Mouse (Mus musculus) hindbrain, embryonic 14.5 days (tissue): ENCODE measurements at regions not wholly inside any gene's neighbourhood (a gene's known extent, or its start where the extent isn't known, plus 50 kb on each side); places are given as distances from the start of the nearest gene placed in this dataset.

ENCODE experiments used
- ATAC-seq: fragments of 200-750 bp; cut with Nextera tagmentation; 2 replicates; pipeline ENCODE4 v1.8.0; 2017; ENCODE audit warnings: moderate number of reproducible peaks, mild to moderate bottlenecking, moderate TSS enrichment, moderate library complexity; ENCODE audit not compliant: low FRiP score
- DNase-seq: peaks from one replicate; pipeline ENCODE4 v3.0.0-alpha.2; 2015; ENCODE audit warnings: low spot score
- H3K27ac ChIP-seq: fragments of 300-500 bp; sonication (generic); 2 replicates; pipeline ENCODE4 v1.5.1; 2014; ENCODE audit warnings: mild to moderate bottlenecking, moderate library complexity
- H3K27me3 ChIP-seq: fragments of 300-500 bp; sonication (generic); 2 replicates; pipeline ENCODE4 v1.6.1; 2014; ENCODE audit warnings: mild to moderate bottlenecking, low read length, mixed read lengths; ENCODE audit not compliant: control insufficient read depth, insufficient read depth
- H3K36me3 ChIP-seq: fragments of 300-500 bp; sonication (generic); replicated peaks from 2 replicates; pipeline ENCODE4 v1.6.1; 2014; ENCODE audit not compliant: control insufficient read depth, insufficient read depth
- H3K4me1 ChIP-seq: fragments of 300-500 bp; sonication (generic); replicated peaks from 2 replicates; pipeline ENCODE4 v1.6.1; 2014; ENCODE audit warnings: antibody characterized with exemption, low read length, mixed read lengths; ENCODE audit not compliant: control insufficient read depth, insufficient read depth
- H3K4me2 ChIP-seq: fragments of 300-500 bp; sonication (generic); replicated peaks from 2 replicates; pipeline ENCODE4 v1.6.1; 2014; ENCODE audit warnings: mild to moderate bottlenecking, moderate library complexity
- H3K4me3 ChIP-seq: fragments of 300-500 bp; sonication (generic); replicated peaks from 2 replicates; pipeline ENCODE4 v1.5.1; 2014; ENCODE audit warnings: mild to moderate bottlenecking, low read length
- H3K9ac ChIP-seq: fragments of 300-500 bp; sonication (generic); 2 replicates; pipeline ENCODE4 v1.6.1; 2014
- H3K9me3 ChIP-seq: fragments of 300-500 bp; sonication (generic); 2 replicates; pipeline ENCODE4 v1.6.1; 2016; ENCODE audit warnings: low read length; ENCODE audit not compliant: control insufficient read depth
- WGBS: fragments of 180-500 bp; shearing (Covaris S2); extraction: QIAGEN DNeasy Blood & Tissue Kit; methylation state at CpG from one replicate; pipeline ENCODE4 v1.1.7; 2014; 5-methylcytosine and 5-hydroxymethylcytosine counted together

DNA sequence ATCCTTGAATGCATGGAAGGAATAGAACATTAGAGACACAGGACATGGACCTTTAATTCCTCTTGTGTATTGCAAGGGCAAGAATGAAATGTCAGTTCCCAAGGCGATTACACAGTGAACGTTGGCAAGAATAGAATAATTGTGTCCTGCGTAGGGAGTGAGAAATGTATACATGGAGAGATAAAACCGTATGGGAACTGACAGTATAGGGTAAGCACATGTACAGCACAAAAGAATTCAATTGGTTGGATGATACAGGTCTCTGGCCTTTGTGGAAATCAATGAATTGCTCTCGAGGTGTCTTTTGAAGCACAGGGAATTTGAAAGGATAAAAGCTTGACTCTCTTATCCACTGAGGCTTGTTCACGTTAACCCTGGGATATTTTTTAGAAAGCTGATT, 415.4 kb upstream of the Dph6 start:
- H3K9me3 ChIP-seq, result no peaks in the 10 kb centered on the region
- no peaks in the 10 kb centered on the region for H3K36me3 ChIP-seq
- no peak overlapping the region for H3K4me2 ChIP-seq
- no peak overlapping the region for H3K4me3 ChIP-seq
- DNase-seq (no peak), ATAC-seq (no peak)
- WGBS, result 51% methylated on average over 6 of the region's 6 CpGs
- no peaks in the 10 kb centered on the region for H3K27me3 ChIP-seq
- no peak overlapping the region for H3K9ac ChIP-seq
- no peak overlapping the region for H3K27ac ChIP-seq
- 0 out of 2 replicates have a peak, but pooled peaks cover 4% of the 10 kb centered on the region for H3K4me1 ChIP-seq

DNA sequence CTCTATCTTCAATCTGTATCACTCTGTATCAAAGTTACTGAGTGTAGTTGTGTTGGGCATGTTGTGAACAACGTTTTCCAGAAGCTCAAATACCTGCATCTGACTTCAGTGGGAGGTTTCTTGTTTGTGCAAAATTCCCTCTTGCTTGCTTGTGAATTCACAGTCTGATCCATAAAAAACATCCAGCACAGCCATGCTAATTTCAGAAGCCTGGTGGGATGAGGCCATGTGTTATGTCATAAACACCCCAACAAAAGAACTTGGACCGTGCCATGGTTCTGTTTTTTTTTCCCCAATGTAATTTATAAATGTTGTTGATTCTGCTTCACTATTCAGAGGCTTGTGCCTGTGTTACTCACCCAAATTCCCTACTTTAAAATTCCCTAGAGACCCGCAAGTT, 415.9 kb upstream of the Dph6 start:
- 0 out of 2 replicates have a peak, but pooled peaks cover 4% of the 10 kb centered on the region for H3K4me1 ChIP-seq
- no peaks in the 10 kb centered on the region for H3K36me3 ChIP-seq
- H3K4me3 ChIP-seq, result no peak overlapping the region
- ATAC-seq (no peak), DNase-seq (no peak)
- H3K27me3 ChIP-seq, result no peaks in the 10 kb centered on the region
- H3K27ac ChIP-seq, result no peak overlapping the region
- H3K9ac ChIP-seq, result no peak overlapping the region
- WGBS, result 74% methylated on average over 3 of the region's 3 CpGs
- H3K9me3 ChIP-seq, result no peaks in the 10 kb centered on the region
- H3K4me2 ChIP-seq, result no peak overlapping the region

DNA sequence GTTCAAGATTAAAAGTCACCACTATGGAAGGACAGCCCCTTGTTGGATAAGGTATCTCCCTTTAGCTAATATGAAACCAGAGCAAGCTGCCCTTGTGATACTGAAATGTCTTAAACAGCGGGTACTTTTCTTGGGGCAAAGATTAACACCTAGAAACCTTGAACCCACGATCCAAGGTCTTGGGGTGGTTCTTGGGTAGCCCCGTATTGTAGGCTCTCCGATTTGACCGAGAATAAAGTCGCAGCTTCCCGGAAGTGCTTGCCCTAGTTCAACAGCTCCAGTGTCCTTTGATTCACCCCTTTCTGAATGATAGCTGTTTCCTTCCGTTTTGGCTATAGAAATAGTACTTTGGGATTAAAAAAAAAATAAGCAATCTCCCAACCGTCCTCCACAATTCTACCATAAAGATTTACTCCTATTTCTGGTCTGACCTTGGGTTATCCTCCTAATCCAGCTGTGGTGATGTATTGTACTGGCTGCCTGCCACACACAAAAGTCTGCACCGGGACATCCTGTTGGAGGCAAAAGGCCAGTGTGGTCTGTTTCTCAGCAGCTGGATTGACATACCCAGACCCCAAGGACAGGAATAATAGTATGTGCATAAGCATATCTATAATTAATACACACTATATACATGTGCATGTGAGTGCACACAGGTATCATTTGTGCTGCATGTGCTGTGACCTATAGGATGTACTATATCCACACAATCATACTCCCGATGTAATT, 427.0 kb upstream of the Dph6 start:
- H3K9ac ChIP-seq, result no peak overlapping the region
- H3K4me1 ChIP-seq, result no peaks in the 10 kb centered on the region
- DNase-seq (no peak), ATAC-seq (no peak)
- H3K9me3 ChIP-seq, result no peaks in the 10 kb centered on the region
- no peak overlapping the region for H3K27ac ChIP-seq
- no peak overlapping the region for H3K4me3 ChIP-seq
- H3K36me3 ChIP-seq, result no peaks in the 10 kb centered on the region
- no peaks in the 10 kb centered on the region for H3K27me3 ChIP-seq
- no peak overlapping the region for H3K4me2 ChIP-seq
- 84% methylated on average over 11 of the region's 11 CpGs for WGBS

DNA sequence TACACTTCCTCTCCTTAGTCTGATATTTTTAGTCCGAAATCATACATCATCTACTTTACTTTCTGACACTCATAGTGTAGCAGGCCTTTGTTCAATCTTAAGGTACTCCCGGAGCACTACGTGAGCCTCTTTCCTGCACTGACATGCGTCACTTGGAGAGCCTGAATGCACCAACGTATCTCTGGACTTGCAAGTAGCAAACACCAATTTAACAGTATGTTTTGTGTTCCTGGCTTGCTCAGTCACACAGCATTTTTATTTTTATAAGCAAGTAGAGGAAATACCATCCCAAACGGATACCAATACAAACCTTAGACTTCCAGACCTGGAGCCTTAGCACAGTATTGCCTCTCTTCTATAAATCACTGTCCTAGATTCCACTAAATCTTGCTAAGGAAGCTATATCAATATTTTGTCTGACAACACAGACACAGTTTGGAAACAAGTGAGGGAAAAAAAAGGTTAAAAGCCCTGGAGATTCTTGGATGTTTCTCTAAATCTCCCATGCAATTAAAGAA, 427.6 kb upstream of the Dph6 start:
- WGBS, result 77% methylated on average over 6 of the region's 6 CpGs
- no peaks in the 10 kb centered on the region for H3K4me1 ChIP-seq
- H3K27me3 ChIP-seq, result no peaks in the 10 kb centered on the region
- H3K9me3 ChIP-seq, result no peaks in the 10 kb centered on the region
- no peak for ATAC-seq
- no peaks in the 10 kb centered on the region for H3K36me3 ChIP-seq
- H3K4me3 ChIP-seq, result no peak overlapping the region
- no peak overlapping the region for H3K9ac ChIP-seq
- H3K4me2 ChIP-seq, result no peak overlapping the region
- no peak for DNase-seq
- H3K27ac ChIP-seq, result no peak overlapping the region

DNA sequence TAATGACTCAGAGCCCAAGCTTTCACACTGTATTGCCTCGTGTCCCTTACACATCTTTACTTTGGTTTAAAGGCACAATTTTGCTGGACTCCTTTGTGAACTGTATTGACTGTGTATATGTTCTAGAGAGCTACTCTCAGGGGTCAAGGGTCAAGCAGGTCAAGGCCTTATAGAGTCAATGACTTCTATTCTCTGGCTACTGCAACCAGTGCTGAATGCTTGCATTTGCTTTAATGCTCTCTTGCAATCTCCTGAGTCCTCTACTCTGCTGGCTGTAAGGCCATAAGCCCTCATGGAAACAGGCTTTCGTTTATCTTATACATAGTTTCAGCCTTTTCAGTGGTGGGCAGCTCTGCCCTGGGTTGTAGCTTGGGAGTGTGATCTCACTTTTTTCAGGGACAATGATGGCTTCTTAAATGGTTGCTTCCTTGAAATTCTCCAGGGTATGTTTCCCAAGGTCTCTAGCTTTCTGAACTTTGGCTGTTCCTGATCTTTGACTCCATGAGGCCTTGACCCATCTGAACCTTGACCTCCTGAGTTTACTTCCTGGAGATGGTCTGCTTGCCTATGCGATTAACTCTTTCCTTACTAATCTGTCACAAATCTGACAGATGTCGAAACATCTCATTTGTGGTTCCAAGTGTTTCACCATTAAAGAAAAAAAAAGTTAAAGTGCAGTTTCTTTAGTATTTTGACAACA, 433.8 kb upstream of the Dph6 start:
- Histone ChIP-seq H3K9ac (no peak overlapping the region), H3K4me2 (no peak overlapping the region), H3K27me3 (no peaks in the 10 kb centered on the region), H3K4me1 (no peaks in the 10 kb centered on the region), H3K36me3 (no peaks in the 10 kb centered on the region), H3K27ac (no peak overlapping the region), H3K9me3 (no peaks in the 10 kb centered on the region), H3K4me3 (no peak overlapping the region)
- WGBS, result 71% methylated on average over 4 of the region's 4 CpGs
- DNase-seq (no peak), ATAC-seq (no peak)

DNA sequence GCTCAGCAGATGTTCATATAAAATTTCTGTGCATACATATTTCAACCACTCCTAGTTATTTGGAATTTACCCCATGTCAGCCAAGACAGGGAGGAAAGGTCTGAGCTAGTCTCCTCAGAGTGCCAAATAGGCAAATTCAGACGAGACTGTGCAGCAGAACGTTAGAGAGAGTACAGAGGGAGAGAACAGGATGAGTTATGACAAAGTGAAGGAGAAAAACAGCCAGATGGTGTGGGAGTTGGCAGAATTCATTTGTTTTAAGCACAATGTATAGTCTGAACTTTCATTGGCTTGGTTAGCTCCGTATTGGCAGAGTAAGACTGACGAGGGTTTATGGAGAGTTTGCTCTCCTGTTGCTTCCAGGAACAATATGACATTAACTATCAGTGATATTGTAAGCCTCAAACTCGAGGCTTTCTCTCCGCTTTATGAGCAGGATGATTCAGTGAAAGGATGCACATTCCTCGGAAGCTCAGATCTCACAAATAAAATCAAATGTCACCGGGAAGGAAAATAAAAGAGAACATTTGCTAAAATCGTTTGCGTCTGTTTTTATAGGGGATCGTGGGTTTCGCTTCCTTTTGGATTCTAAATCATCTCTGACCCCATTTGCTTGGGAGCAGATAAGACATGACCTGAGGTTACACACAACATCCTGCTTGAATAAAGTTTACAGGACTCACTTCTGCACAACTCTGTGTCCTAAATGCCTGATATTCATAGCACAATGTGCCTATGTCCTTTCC, 435.8 kb upstream of the Dph6 start:
- no peak overlapping the region for H3K27ac ChIP-seq
- 72% methylated on average over 12 of the region's 12 CpGs for WGBS

DNA sequence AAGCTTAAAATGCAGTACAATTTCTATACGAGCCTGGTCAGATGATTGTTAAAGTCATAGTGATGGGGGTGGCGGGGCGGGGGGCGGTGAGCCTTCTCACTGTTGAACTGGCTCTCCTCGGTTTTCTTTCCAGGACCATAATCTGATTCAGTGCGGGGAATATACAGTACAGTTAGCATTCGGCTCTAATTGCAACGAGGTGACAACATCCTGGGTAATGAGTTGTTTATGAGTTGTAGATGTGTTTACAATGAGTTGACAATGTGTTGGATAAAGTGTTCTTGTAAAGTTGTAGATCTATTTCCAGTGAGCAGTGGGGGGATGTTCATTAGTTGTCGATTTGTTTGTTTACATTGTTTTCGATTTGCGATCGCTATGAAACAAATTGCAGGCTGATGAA, 440.6 kb upstream of the Dph6 start:
- no peaks in the 10 kb centered on the region for H3K9me3 ChIP-seq
- no peaks in the 10 kb centered on the region for H3K36me3 ChIP-seq
- H3K27ac ChIP-seq, result no peak overlapping the region
- H3K4me3 ChIP-seq, result no peak overlapping the region
- 87% methylated on average over 12 of the region's 12 CpGs for WGBS
- H3K4me2 ChIP-seq, result no peak overlapping the region
- no peaks in the 10 kb centered on the region for H3K4me1 ChIP-seq
- no peak for DNase-seq
- no peak overlapping the region for H3K9ac ChIP-seq
- H3K27me3 ChIP-seq, result no peaks in the 10 kb centered on the region
- no peak for ATAC-seq

More for the DNA sequence above, 435.8 kb upstream of the Dph6 start:
- H3K9ac ChIP-seq, result no peak overlapping the region
- no peaks in the 10 kb centered on the region for H3K36me3 ChIP-seq
- H3K4me3 ChIP-seq, result no peak overlapping the region
- H3K9me3 ChIP-seq, result no peaks in the 10 kb centered on the region
- ATAC-seq (no peak), DNase-seq (no peak)
- H3K4me1 ChIP-seq, result no peaks in the 10 kb centered on the region
- no peak overlapping the region for H3K4me2 ChIP-seq
- H3K27me3 ChIP-seq, result no peaks in the 10 kb centered on the region

DNA sequence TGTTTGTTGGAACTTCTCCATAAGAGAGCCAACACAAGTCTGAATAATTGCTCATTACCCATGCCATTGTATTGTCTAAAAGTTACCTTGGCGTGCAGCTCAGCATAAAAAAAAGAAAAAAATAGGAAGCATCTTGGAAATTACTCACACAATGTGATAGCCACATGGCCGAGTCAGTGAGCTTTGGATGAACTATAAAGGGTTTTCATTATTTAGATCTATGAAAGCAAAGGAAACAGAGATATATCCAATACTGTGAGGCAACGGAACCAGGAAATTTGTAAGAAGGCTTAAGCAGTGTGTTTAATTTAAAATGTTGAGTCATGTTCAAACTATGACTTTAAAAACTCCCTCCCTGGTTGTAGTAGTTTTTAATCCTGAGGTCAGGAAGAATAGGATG, 446.7 kb upstream of the Dph6 start:
- ATAC-seq, result no peak
- no peaks in the 10 kb centered on the region for H3K27me3 ChIP-seq
- 85% methylated on average over 3 of the region's 3 CpGs for WGBS
- no peak for DNase-seq
- no peak overlapping the region for H3K4me2 ChIP-seq
- no peaks in the 10 kb centered on the region for H3K36me3 ChIP-seq
- no peaks in the 10 kb centered on the region for H3K4me1 ChIP-seq
- H3K4me3 ChIP-seq, result no peak overlapping the region
- no peak overlapping the region for H3K9ac ChIP-seq
- H3K9me3 ChIP-seq, result no peaks in the 10 kb centered on the region
- no peak overlapping the region for H3K27ac ChIP-seq
